Mouse (Mus musculus): Measurements from ENCODE around the gene Gpn3. TPM values are rescaled to one million over a fixed set of nuclear protein-coding genes. Genes with fewer than 3 reads are reported as not detected.

The Gpn3 gene
- polyA plus RNA-seq, 1 experiment from 2014 or later, result 51.8 TPM

- 94% methylated on average over 4 of the region's 4 CpGs for WGBS
- ATAC-seq, result no peak
- H3K4me1 ChIP-seq (replicated peaks), result no peaks in the 10 kb centered on the region
- no peak overlapping the region for H3K4me3 ChIP-seq (replicated peaks)
- H3K9me3 ChIP-seq, result no peaks in the 10 kb centered on the region
- no peak overlapping the region for H3K4me2 ChIP-seq (replicated peaks)
- no peak overlapping the region for H3K27ac ChIP-seq
- no peaks in the 10 kb centered on the region for H3K27me3 ChIP-seq
- H3K36me3 ChIP-seq, result peaks cover 77% of the 10 kb centered on the region
- no peak overlapping the region for H3K9ac ChIP-seq (replicated peaks)
These were observed 58.5 kb downstream of the Gpn3 start for GRCm38 (mm10) chr5:122430036-122430775.

- no peak overlapping the region for H3K4me3 ChIP-seq (replicated peaks)
- no peaks in the 10 kb centered on the region for H3K27me3 ChIP-seq
- no peak overlapping the region for H3K9ac ChIP-seq (replicated peaks)
- no peak overlapping the region for H3K27ac ChIP-seq
- 96% methylated on average over 8 of the region's 8 CpGs for WGBS
- H3K4me1 ChIP-seq (replicated peaks), result no peaks in the 10 kb centered on the region
- H3K4me2 ChIP-seq (replicated peaks), result no peak overlapping the region
- ATAC-seq, result no peak
- H3K36me3 ChIP-seq, result peaks cover 84% of the 10 kb centered on the region
- H3K9me3 ChIP-seq, result no peaks in the 10 kb centered on the region
These were observed 59.5 kb downstream of the Gpn3 start for GRCm38 (mm10) chr5:122431221-122431620.

Other genes with a start within 250 kb of the Gpn3 start
- not detected in 2 replicates for gene Ccdc63, start 231.1 kb upstream of the Gpn3 start, polyA plus RNA-seq (2015; fragmentation: Nextera tagmentation; extraction: Ambion mirVana)
- gene Ppp1cc, start 213.6 kb upstream of the Gpn3 start, polyA plus RNA-seq (2015; fragmentation: Nextera tagmentation; extraction: Ambion mirVana), result 235 and 262 TPM in 2 replicates
- 4.0 and 4.1 TPM in 2 replicates for gene Hvcn1, start 165.1 kb upstream of the Gpn3 start, polyA plus RNA-seq (2015; fragmentation: Nextera tagmentation; extraction: Ambion mirVana)
- 6.2 and 6.4 TPM in 2 replicates for gene Tctn1, start 107.4 kb upstream of the Gpn3 start, polyA plus RNA-seq (2015; fragmentation: Nextera tagmentation; extraction: Ambion mirVana)
- gene Pptc7, start 87.5 kb upstream of the Gpn3 start, polyA plus RNA-seq (2015; fragmentation: Nextera tagmentation; extraction: Ambion mirVana), result 8.0 and 9.1 TPM in 2 replicates
- gene Rad9b, start 17.6 kb upstream of the Gpn3 start, polyA plus RNA-seq (2015; fragmentation: Nextera tagmentation; extraction: Ambion mirVana), result 21.8 and 22.6 TPM in 2 replicates
- 260 and 269 TPM in 2 replicates for gene Vps29, start 17.5 kb upstream of the Gpn3 start, polyA plus RNA-seq (2015; fragmentation: Nextera tagmentation; extraction: Ambion mirVana)
- 128 and 135 TPM in 2 replicates for gene Fam216a, start 488 bp downstream of the Gpn3 start, polyA plus RNA-seq (2015; fragmentation: Nextera tagmentation; extraction: Ambion mirVana)
- 140 and 173 TPM in 2 replicates for gene Arpc3, start 20.0 kb downstream of the Gpn3 start, polyA plus RNA-seq (2015; fragmentation: Nextera tagmentation; extraction: Ambion mirVana)
- 52.7 and 53.9 TPM in 2 replicates for gene Anapc7, start 49.8 kb downstream of the Gpn3 start, polyA plus RNA-seq (2015; fragmentation: Nextera tagmentation; extraction: Ambion mirVana)
- gene Atp2a2, start 130.3 kb downstream of the Gpn3 start, polyA plus RNA-seq (2015; fragmentation: Nextera tagmentation; extraction: Ambion mirVana), result 35.7 and 40.0 TPM in 2 replicates
- gene Ift81, start 242.6 kb downstream of the Gpn3 start, polyA plus RNA-seq (2015; fragmentation: Nextera tagmentation; extraction: Ambion mirVana), result 76.2 and 84.5 TPM in 2 replicates